Mouse (Mus musculus): ENCODE data around the gene Krt8. TPM values are rescaled to one million over a fixed set of nuclear protein-coding genes. Genes with fewer than 3 reads are reported as not detected.

The Krt8 gene
- polyA plus RNA-seq, 1 experiment, result 0.20 TPM

DNA sequence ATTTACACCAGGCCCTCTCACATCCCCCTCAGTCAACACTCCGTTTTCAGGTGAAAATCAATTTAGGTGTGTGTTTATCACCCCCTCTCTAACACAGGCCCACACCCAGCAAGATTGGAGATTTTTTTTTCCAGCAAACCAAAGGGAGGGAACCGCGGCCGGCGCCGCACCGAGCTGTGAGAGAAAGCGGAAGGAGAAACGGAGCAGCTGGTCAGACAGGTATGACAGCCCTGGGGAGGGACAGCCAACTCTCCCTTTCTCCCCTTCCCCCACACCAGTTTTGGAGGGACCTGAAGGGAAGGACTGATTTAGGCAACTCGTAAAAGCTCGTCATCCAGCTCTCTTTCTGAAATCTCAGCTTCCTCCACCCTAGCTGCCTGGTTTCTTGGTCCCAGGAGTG lies 2.0 kb upstream of the Krt8 start:
- Histone ChIP-seq H3K36me3 (ENCODE audit: control insufficient read depth, insufficient read depth) (no peaks in the 10 kb centered on the region), H3K4me3 (ENCODE audit: insufficient read depth, poor library complexity, severe bottlenecking) (no peak overlapping the region), H3ac (ENCODE audit: control insufficient read depth, insufficient read length, low read depth) (no peak overlapping the region), H3K79me2 (ENCODE audit: control insufficient read depth, insufficient read depth) (no peaks in the 10 kb centered on the region), H3K27me3 (ENCODE audit: control insufficient read depth, insufficient read depth, insufficient read length) (no peaks in the 10 kb centered on the region), H3K79me3 (ENCODE audit: low read depth) (no peaks in the 10 kb centered on the region)
- TF ChIP-seq CTCF (IDR thresholded peaks at IDR 0.05; ENCODE audit: control insufficient read depth, insufficient read depth, insufficient read length) (no peak), FOSL1 (IDR thresholded peaks at IDR 0.05; ENCODE audit: insufficient read depth, low read length, poor library complexity, severe bottlenecking) (no peak), USF1 (IDR thresholded peaks at IDR 0.05; ENCODE audit: low read depth) (no peak), MYOG (IDR thresholded peaks at IDR 0.05; ENCODE audit: control insufficient read depth, extremely low read depth, insufficient read length) (no peak), MYOD1 (IDR thresholded peaks at IDR 0.05; ENCODE audit: control insufficient read depth, insufficient read length, low read depth) (no peak), MAX (IDR thresholded peaks at IDR 0.05) (no peak), CEBPB (IDR thresholded peaks at IDR 0.05; ENCODE audit: low read depth) (no peak)

GRCm38 (mm10) chr15:102005290-102005689 lies 1.0 kb upstream of the Krt8 start:
- H3ac ChIP-seq (ENCODE audit: control insufficient read depth, insufficient read length, low read depth), result no peak overlapping the region
- H3K27me3 ChIP-seq (ENCODE audit: control insufficient read depth, insufficient read depth, insufficient read length), result no peaks in the 10 kb centered on the region
- H3K4me3 ChIP-seq (ENCODE audit: insufficient read depth, poor library complexity, severe bottlenecking), result no peak overlapping the region
- TF ChIP-seq FOSL1 (IDR thresholded peaks at IDR 0.05; ENCODE audit: insufficient read depth, low read length, poor library complexity, severe bottlenecking), result peak; percentile 81
- TF ChIP-seq MYOG (IDR thresholded peaks at IDR 0.05; ENCODE audit: control insufficient read depth, extremely low read depth, insufficient read length), result no peak
- TF ChIP-seq MYOD1 (IDR thresholded peaks at IDR 0.05; ENCODE audit: control insufficient read depth, insufficient read length, low read depth), result peak; percentile 95
- TF ChIP-seq CEBPB (IDR thresholded peaks at IDR 0.05; ENCODE audit: low read depth), result peak; percentile 74
- H3K79me2 ChIP-seq (ENCODE audit: control insufficient read depth, insufficient read depth), result no peaks in the 10 kb centered on the region
- H3K79me3 ChIP-seq (ENCODE audit: low read depth), result no peaks in the 10 kb centered on the region
- no peaks in the 10 kb centered on the region for H3K36me3 ChIP-seq (ENCODE audit: control insufficient read depth, insufficient read depth)

GRCm38 (mm10) chr15:102003516-102003915 lies 766 bp downstream of the Krt8 start:
- Histone ChIP-seq H3K79me3 (ENCODE audit: low read depth) (no peaks in the 10 kb centered on the region), H3ac (ENCODE audit: control insufficient read depth, insufficient read length, low read depth) (no peak overlapping the region), H3K4me3 (ENCODE audit: insufficient read depth, poor library complexity, severe bottlenecking) (no peak overlapping the region), H3K36me3 (ENCODE audit: control insufficient read depth, insufficient read depth) (no peaks in the 10 kb centered on the region), H3K27me3 (ENCODE audit: control insufficient read depth, insufficient read depth, insufficient read length) (no peaks in the 10 kb centered on the region), H3K79me2 (ENCODE audit: control insufficient read depth, insufficient read depth) (no peaks in the 10 kb centered on the region)
- no peak for TF ChIP-seq FOSL1 (IDR thresholded peaks at IDR 0.05; ENCODE audit: insufficient read depth, low read length, poor library complexity, severe bottlenecking)
- TF ChIP-seq CTCF (IDR thresholded peaks at IDR 0.05; ENCODE audit: control insufficient read depth, insufficient read depth, insufficient read length), result no peak
- no peak for TF ChIP-seq USF1 (IDR thresholded peaks at IDR 0.05; ENCODE audit: low read depth)
- TF ChIP-seq MYOD1 (IDR thresholded peaks at IDR 0.05; ENCODE audit: control insufficient read depth, insufficient read length, low read depth), result no peak
- no peak for TF ChIP-seq MAX (IDR thresholded peaks at IDR 0.05)

DNA sequence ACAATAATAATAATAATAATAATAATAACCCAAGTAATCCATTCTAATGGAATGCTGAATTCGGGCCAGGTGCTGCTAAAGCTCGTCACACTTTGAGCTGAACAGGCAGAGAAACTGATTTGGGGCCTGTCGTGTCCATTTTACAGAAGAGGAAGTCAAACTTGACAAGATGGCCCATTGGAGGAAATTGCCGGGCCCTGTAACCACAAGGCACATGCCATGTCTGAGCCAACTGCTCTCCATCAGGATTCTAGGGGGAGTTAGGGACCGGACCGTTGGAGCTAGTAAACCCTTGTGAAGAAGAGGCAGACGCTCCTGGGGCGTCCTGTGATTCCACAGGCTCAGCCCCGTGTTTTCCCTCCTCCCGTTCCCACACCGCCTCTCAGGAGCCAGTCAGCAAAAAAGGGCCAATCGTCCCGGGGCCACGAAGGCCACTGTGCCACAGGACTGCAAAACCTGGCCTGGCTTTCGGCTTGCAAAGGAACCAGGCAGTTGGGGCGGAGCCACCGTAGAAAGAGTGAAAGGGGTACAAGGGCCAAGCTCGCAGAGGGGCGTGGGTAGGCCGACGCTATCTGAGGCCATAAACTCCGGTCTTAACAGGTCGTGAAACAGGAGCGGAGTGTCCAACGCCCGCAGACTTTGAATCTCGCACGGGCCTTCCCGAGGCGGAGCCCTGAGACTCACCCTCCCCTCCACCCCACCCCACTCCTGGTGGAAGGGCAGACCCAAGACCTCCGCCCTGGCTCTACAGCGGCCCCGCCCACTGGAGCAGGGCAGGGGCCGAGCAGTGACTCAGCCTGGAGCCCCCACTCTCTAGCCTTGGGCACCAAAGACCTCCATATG lies 1.4 kb downstream of the Krt8 start:
- no peak overlapping the region for H3K4me3 ChIP-seq (ENCODE audit: insufficient read depth, poor library complexity, severe bottlenecking)

DNA sequence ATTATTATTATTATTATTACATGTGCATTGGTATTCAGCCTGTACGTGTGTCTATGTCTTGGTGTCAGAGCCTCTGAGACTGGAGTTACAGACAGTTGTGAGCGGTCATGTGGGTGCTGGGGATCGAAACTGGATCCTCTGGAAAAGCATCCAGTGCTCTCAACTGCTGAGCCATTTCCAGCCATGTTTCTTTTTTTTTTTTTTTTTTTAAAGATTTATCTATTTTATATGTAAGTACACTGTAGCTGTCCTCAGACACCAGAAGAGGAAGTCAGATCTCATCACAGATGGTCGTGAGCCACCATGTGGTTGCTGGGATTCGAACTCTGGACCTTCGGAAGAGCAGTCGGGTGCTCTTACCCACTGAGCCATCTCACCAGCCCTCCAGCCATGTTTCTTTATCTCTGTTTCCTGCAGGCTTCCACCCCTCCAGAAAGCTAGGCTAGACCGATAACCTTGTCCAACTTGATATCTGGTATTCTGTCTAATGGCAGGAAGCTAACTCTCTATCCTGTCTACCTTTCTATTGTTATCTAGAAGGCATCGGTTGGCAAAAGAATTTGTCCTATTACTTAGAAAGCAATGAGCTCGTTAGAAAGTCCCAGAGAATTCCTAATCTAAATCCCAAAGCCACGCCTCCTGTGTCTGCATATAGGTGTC lies 4.5 kb downstream of the Krt8 start:
- TF ChIP-seq MYOG (IDR thresholded peaks at IDR 0.05; ENCODE audit: control insufficient read depth, extremely low read depth, insufficient read length), result no peak
- no peak for TF ChIP-seq CTCF (IDR thresholded peaks at IDR 0.05; ENCODE audit: control insufficient read depth, insufficient read depth, insufficient read length)
- TF ChIP-seq MYOD1 (IDR thresholded peaks at IDR 0.05; ENCODE audit: control insufficient read depth, insufficient read length, low read depth), result no peak
- Histone ChIP-seq H3K79me2 (ENCODE audit: control insufficient read depth, insufficient read depth) (no peaks in the 10 kb centered on the region), H3K27me3 (ENCODE audit: control insufficient read depth, insufficient read depth, insufficient read length) (no peaks in the 10 kb centered on the region)

More for the DNA sequence above, 1.4 kb downstream of the Krt8 start:
- no peak for TF ChIP-seq CTCF (IDR thresholded peaks at IDR 0.05; ENCODE audit: control insufficient read depth, insufficient read depth, insufficient read length)
- TF ChIP-seq MYOD1 (IDR thresholded peaks at IDR 0.05; ENCODE audit: control insufficient read depth, insufficient read length, low read depth), result no peak
- no peak for TF ChIP-seq USF1 (IDR thresholded peaks at IDR 0.05; ENCODE audit: low read depth)
- TF ChIP-seq CEBPB (IDR thresholded peaks at IDR 0.05; ENCODE audit: low read depth), result no peak
- TF ChIP-seq FOSL1 (IDR thresholded peaks at IDR 0.05; ENCODE audit: insufficient read depth, low read length, poor library complexity, severe bottlenecking), result no peak
- TF ChIP-seq MAX (IDR thresholded peaks at IDR 0.05), result no peak
- TF ChIP-seq MYOG (IDR thresholded peaks at IDR 0.05; ENCODE audit: control insufficient read depth, extremely low read depth, insufficient read length), result no peak
- Histone ChIP-seq H3ac (ENCODE audit: control insufficient read depth, insufficient read length, low read depth) (no peak overlapping the region), H3K36me3 (ENCODE audit: control insufficient read depth, insufficient read depth) (no peaks in the 10 kb centered on the region), H3K27me3 (ENCODE audit: control insufficient read depth, insufficient read depth, insufficient read length) (no peaks in the 10 kb centered on the region), H3K79me3 (ENCODE audit: low read depth) (no peaks in the 10 kb centered on the region), H3K79me2 (ENCODE audit: control insufficient read depth, insufficient read depth) (no peaks in the 10 kb centered on the region)

More for the DNA sequence above, 4.5 kb downstream of the Krt8 start:
- no peak overlapping the region for H3K4me3 ChIP-seq (ENCODE audit: insufficient read depth, poor library complexity, severe bottlenecking)
- no peaks in the 10 kb centered on the region for H3K36me3 ChIP-seq (ENCODE audit: control insufficient read depth, insufficient read depth)
- no peaks in the 10 kb centered on the region for H3K79me3 ChIP-seq (ENCODE audit: low read depth)
- no peak overlapping the region for H3ac ChIP-seq (ENCODE audit: control insufficient read depth, insufficient read length, low read depth)

Measured in C2C12 (cell line).